Mouse (Mus musculus) cerebellum, adult (tissue): ENCODE results near the gene Gm49601.
A peak's percentile ranks its signal among the peaks of the same experiment; 100 is the strongest.

Experiments used
- ATAC-seq: cut with Nextera tagmentation; 2 replicates; pipeline ENCODE4 v1.9.2; 2017; ENCODE audit warnings: mild to moderate bottlenecking, moderate library complexity, mixed read lengths; ENCODE audit not compliant: insufficient number of reproducible peaks, low FRiP score, low TSS enrichment

The Gm49601 gene

GRCm38 (mm10) chr16:18626376-18626878 lies at the start of gene Gm49601:
Gene Gm49601, minus strand, starts transcription at chr16:18626427.
- peak; percentile 29 for ATAC-seq

- no peak for ATAC-seq
Measured at GRCm38 (mm10) chr16:18673005-18673404, 46.8 kb upstream of the Gm49601 start.

- ATAC-seq: no peak
Measured at GRCm38 (mm10) chr16:18672027-18672426, 45.8 kb upstream of the Gm49601 start.

GRCm38 (mm10) chr16:18669914-18670313 lies 43.7 kb upstream of the Gm49601 start:
- ATAC-seq: no peak

- ATAC-seq: no peak
Measured at GRCm38 (mm10) chr16:18658597-18658996, 32.4 kb upstream of the Gm49601 start.

GRCm38 (mm10) chr16:18655372-18656098 lies 29.3 kb upstream of the Gm49601 start:
- no peak for ATAC-seq

GRCm38 (mm10) chr16:18653290-18654160 lies 27.3 kb upstream of the Gm49601 start:
- no peak for ATAC-seq

- ATAC-seq: no peak
Measured at GRCm38 (mm10) chr16:18649126-18649525, 22.9 kb upstream of the Gm49601 start.

- ATAC-seq: no peak
Measured at GRCm38 (mm10) chr16:18645329-18645728, 19.1 kb upstream of the Gm49601 start.

GRCm38 (mm10) chr16:18644485-18644884 lies 18.3 kb upstream of the Gm49601 start:
- ATAC-seq: no peak

GRCm38 (mm10) chr16:18643406-18643998 lies 17.3 kb upstream of the Gm49601 start:
- ATAC-seq: no peak

- ATAC-seq: no peak
Measured at GRCm38 (mm10) chr16:18642897-18643296, 16.7 kb upstream of the Gm49601 start.

GRCm38 (mm10) chr16:18642291-18642690 lies 16.1 kb upstream of the Gm49601 start:
- no peak for ATAC-seq

GRCm38 (mm10) chr16:18639382-18639929 lies 13.2 kb upstream of the Gm49601 start:
- ATAC-seq: no peak

GRCm38 (mm10) chr16:18638396-18638795 lies 12.2 kb upstream of the Gm49601 start:
- ATAC-seq: no peak

- ATAC-seq: no peak
Measured at GRCm38 (mm10) chr16:18636804-18637203, 10.6 kb upstream of the Gm49601 start.

- no peak for ATAC-seq
Measured at GRCm38 (mm10) chr16:18636401-18636800, 10.2 kb upstream of the Gm49601 start.

GRCm38 (mm10) chr16:18633333-18633732 lies 7.1 kb upstream of the Gm49601 start:
- ATAC-seq: no peak

- no peak for ATAC-seq
Measured at GRCm38 (mm10) chr16:18632816-18633215, 6.6 kb upstream of the Gm49601 start.

- ATAC-seq: no peak
Measured at GRCm38 (mm10) chr16:18632059-18632458, 5.8 kb upstream of the Gm49601 start.

- no peak for ATAC-seq
Measured at GRCm38 (mm10) chr16:18631141-18631540, 4.9 kb upstream of the Gm49601 start.
